Mouse (Mus musculus): ENCODE data around the gene Foxc2. TPM values are rescaled to one million over a fixed set of nuclear protein-coding genes. Genes with fewer than 3 reads are reported as not detected.
A peak's percentile ranks its signal among the peaks of the same experiment; 100 is the strongest.
"Not testable (repeated sequence)": the region's sequence is repeated elsewhere in the genome, so short reads cannot be mapped to it uniquely, and the experiment has no call there.

Gene Foxc2
- total RNA-seq, 1 experiment from 2014 or later: not detected

DNA sequence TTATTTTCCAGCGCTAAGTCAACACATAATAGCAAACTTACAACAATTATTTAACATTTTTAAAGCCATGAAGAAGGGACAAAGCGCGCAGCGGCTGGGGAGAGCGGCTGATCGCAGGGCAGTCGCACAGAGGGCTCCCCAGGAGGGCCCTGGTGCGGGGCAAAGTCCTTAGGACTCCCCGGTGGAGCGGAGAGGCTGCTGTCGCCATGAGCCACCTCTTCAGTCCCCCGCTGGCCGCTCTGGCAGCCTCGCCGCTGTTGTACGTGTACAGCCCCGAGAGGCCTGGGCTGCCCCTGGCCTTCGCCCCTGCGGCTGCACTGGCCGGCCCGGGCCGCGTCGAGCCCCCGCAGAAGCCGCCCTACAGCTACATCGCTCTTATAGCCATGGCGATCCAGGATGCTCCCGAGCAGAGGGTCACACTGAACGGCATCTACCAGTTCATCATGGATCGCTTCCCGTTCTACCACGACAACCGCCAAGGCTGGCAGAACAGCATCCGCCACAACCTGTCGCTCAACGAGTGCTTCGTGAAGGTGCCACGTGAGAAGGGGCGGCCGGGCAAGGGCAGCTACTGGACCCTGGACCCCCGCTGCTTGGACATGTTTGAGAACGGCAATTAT is 11.9 kb downstream of the Foxc2 start, which contains the start of gene Foxl1:
Gene Foxl1, plus strand, starts transcription at position 185 of the 620 bp plus-strand sequence.
- no peak for ATAC-seq (replicated peaks in 1 of 2; ENCODE audit: insufficient read depth in 1 of 2, low FRiP score in 2 of 2, low TSS enrichment in 1 of 2, low read depth in 1 of 2, poor library complexity in 2 of 2, severe bottlenecking in 2 of 2)

DNA sequence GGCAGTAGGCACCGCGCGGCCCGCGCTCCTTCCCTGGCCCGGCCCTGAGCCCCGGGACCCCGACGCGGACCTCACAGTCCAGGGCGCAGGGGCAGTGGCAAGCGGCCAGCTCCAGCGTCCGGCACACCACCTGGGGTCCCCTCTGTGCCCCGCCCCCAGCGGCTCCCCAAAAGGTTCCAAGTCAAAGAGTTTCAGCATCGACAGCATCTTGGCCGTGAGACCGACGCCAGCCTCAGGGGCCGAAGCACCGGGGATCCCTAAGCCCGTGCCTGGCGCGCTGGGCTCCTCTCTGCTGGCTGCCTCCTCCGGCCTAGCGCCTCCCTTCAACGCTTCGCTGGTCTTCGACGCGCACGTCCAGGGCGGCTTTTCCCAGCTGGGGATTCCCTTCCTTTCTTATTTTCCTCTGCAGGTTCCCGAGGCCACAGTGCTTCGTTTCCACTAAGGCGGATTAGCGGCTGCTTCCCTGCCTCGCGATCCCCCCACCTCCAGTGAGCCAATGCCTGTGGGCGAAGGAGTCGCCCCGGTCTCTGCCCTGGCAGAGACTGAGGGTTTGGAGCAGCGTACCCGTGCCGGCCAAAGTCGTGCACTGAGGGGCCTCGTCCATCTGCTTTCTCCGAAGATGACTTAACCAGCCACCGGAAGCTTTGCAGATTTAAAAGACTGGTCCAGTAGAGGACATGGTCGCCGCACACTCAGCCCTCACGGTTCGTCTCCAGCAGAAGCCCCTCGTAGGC is 12.7 kb downstream of the Foxc2 start:
- no peak for ATAC-seq (replicated peaks in 1 of 2; ENCODE audit: insufficient read depth in 1 of 2, low FRiP score in 2 of 2, low TSS enrichment in 1 of 2, low read depth in 1 of 2, poor library complexity in 2 of 2, severe bottlenecking in 2 of 2)

- no peak for ATAC-seq (replicated peaks in 1 of 2; ENCODE audit: insufficient read depth in 1 of 2, low FRiP score in 2 of 2, low TSS enrichment in 1 of 2, low read depth in 1 of 2, poor library complexity in 2 of 2, severe bottlenecking in 2 of 2)
These were observed 13.4 kb downstream of the Foxc2 start for GRCm38 (mm10) chr8:121129265-121129940.

DNA sequence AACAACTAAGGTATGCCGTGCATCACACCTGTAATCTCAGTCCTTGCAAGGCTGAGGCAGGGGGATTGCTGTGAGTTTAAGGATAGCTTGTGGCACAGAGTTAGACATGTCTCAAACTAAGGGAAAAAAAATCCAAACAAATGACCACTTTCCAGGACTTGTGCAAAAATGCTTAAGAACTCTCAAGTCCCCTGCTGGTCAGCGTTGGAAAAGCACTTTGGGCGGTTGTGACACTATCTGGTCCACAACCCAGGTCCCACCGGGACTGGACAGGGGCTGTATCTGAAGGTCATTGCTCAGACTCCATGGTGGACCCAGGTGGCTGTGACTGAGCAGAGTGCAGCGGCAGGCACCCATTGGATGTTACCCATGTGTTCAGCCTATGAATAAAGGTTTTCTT is 14.6 kb downstream of the Foxc2 start:
- ATAC-seq (replicated peaks in 1 of 2; ENCODE audit: insufficient read depth in 1 of 2, low FRiP score in 2 of 2, low TSS enrichment in 1 of 2, low read depth in 1 of 2, poor library complexity in 2 of 2, severe bottlenecking in 2 of 2): 0 out of 4 replicates have a peak, but pooled peaks of 1 of the 2 experiments have one; percentile 25

- ATAC-seq (replicated peaks in 1 of 2; ENCODE audit: insufficient read depth in 1 of 2, low FRiP score in 2 of 2, low TSS enrichment in 1 of 2, low read depth in 1 of 2, poor library complexity in 2 of 2, severe bottlenecking in 2 of 2): no peak
These were observed 17.1 kb downstream of the Foxc2 start for GRCm38 (mm10) chr8:121132961-121133513.

GRCm38 (mm10) chr8:121134102-121134501 is 18.1 kb downstream of the Foxc2 start:
- no peak for ATAC-seq (replicated peaks in 1 of 2; ENCODE audit: insufficient read depth in 1 of 2, low FRiP score in 2 of 2, low TSS enrichment in 1 of 2, low read depth in 1 of 2, poor library complexity in 2 of 2, severe bottlenecking in 2 of 2)

GRCm38 (mm10) chr8:121134512-121134911 is 18.5 kb downstream of the Foxc2 start:
- no peak for ATAC-seq (replicated peaks in 1 of 2; ENCODE audit: insufficient read depth in 1 of 2, low FRiP score in 2 of 2, low TSS enrichment in 1 of 2, low read depth in 1 of 2, poor library complexity in 2 of 2, severe bottlenecking in 2 of 2)

DNA sequence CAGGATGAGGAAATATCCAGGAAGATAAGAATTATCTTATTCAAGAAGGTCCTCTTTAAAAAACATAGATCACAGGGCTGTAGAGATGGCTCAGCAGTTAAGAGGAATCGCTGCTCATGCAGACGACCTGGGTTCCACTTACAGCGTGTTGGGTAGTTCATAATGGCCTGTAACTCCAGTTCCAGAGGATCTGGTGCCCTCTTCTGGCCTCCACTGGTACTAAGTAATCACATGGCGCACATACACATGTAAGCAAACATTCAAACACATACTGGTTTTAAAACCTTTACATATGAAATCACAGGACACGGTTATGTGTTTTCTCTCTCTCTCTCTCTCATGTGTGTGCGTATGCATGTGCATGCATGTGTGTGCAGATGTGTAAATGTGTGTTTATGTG is 20.9 kb downstream of the Foxc2 start:
- ATAC-seq (replicated peaks in 1 of 2; ENCODE audit: insufficient read depth in 1 of 2, low FRiP score in 2 of 2, low TSS enrichment in 1 of 2, low read depth in 1 of 2, poor library complexity in 2 of 2, severe bottlenecking in 2 of 2): no peak

- ATAC-seq (replicated peaks in 1 of 2; ENCODE audit: insufficient read depth in 1 of 2, low FRiP score in 2 of 2, low TSS enrichment in 1 of 2, low read depth in 1 of 2, poor library complexity in 2 of 2, severe bottlenecking in 2 of 2): not testable (repeated sequence)
These were observed 29.6 kb downstream of the Foxc2 start for GRCm38 (mm10) chr8:121145457-121146134.

GRCm38 (mm10) chr8:121148573-121149083 is 32.7 kb downstream of the Foxc2 start:
- no peak for ATAC-seq (replicated peaks in 1 of 2; ENCODE audit: insufficient read depth in 1 of 2, low FRiP score in 2 of 2, low TSS enrichment in 1 of 2, low read depth in 1 of 2, poor library complexity in 2 of 2, severe bottlenecking in 2 of 2)

GRCm38 (mm10) chr8:121152394-121152793 is 36.4 kb downstream of the Foxc2 start:
- no peak for ATAC-seq (replicated peaks in 1 of 2; ENCODE audit: insufficient read depth in 1 of 2, low FRiP score in 2 of 2, low TSS enrichment in 1 of 2, low read depth in 1 of 2, poor library complexity in 2 of 2, severe bottlenecking in 2 of 2)

DNA sequence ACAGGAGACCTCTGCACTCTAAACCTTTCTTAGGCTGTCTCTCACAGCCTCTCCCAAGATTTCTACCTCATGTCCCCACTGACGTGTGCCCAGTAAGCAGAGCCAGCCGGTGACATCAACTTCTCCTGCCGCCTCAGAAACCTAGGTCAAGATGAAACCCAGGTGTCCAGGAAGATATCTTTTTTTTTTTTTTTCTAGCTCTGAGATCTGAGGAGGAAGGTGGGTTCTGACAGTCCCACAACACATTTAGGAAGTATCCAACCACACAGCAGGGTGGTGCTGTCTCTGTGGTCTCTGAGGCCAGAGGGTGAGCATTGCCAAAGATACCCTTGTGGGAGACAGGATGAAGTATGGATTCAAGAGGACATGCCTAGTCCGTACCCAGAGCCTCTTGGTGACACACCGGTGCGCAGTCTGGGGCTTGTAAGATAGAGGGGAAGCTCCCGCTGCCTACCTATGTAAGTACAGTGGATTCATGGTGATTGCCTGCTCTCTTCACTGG is 41.1 kb downstream of the Foxc2 start:
- peak in 1 of 2 experiments; percentile 24; a peak in 1 of 4 replicates for ATAC-seq (replicated peaks in 1 of 2; ENCODE audit: insufficient read depth in 1 of 2, low FRiP score in 2 of 2, low TSS enrichment in 1 of 2, low read depth in 1 of 2, poor library complexity in 2 of 2, severe bottlenecking in 2 of 2)

- ATAC-seq (replicated peaks in 1 of 2; ENCODE audit: insufficient read depth in 1 of 2, low FRiP score in 2 of 2, low TSS enrichment in 1 of 2, low read depth in 1 of 2, poor library complexity in 2 of 2, severe bottlenecking in 2 of 2): no peak
These were observed 42.8 kb downstream of the Foxc2 start for GRCm38 (mm10) chr8:121158812-121159211.

DNA sequence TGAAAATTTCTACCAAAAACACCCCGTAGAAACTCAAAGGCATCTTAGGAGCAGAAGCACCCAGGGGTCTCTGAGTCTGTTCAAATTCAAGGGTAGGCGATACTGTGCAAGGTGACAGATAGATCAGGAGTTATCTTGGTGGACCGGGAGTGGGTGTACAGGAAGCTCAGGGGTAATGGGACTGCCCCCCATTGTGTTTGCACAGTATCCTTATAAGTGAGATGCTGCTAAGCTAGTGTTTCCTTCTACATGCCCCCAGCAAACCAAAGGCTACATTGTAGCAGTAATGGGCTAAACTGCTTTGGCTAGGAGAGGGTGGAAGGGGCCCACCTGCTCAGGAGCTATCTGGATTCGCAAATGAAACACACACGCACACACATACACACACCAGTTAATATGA is 45.5 kb downstream of the Foxc2 start:
- ATAC-seq (replicated peaks in 1 of 2; ENCODE audit: insufficient read depth in 1 of 2, low FRiP score in 2 of 2, low TSS enrichment in 1 of 2, low read depth in 1 of 2, poor library complexity in 2 of 2, severe bottlenecking in 2 of 2): no peak

- ATAC-seq (replicated peaks in 1 of 2; ENCODE audit: insufficient read depth in 1 of 2, low FRiP score in 2 of 2, low TSS enrichment in 1 of 2, low read depth in 1 of 2, poor library complexity in 2 of 2, severe bottlenecking in 2 of 2): no peak
These were observed 46.4 kb downstream of the Foxc2 start for GRCm38 (mm10) chr8:121162413-121162812.

- ATAC-seq (replicated peaks in 1 of 2; ENCODE audit: insufficient read depth in 1 of 2, low FRiP score in 2 of 2, low TSS enrichment in 1 of 2, low read depth in 1 of 2, poor library complexity in 2 of 2, severe bottlenecking in 2 of 2): no peak
These were observed 47.1 kb downstream of the Foxc2 start for GRCm38 (mm10) chr8:121162906-121163695.
